Mouse (Mus musculus) G1E (cell line): ENCODE measurements around the gene Ank3.

Experiments used
- CTCF ChIP-seq: IDR thresholded peaks from 2 replicates; pipeline ENCODE4 v1.5.1; 2012; ENCODE audit warnings: low read depth, low read length, inconsistent platforms, mixed read lengths
- POLR2AphosphoS5 ChIP-seq: IDR thresholded peaks from 2 replicates; pipeline ENCODE4 v1.6.1; 2012; ENCODE audit warnings: low read depth, low read length, inconsistent platforms; ENCODE audit not compliant: insufficient replicate concordance
- TAL1 ChIP-seq: conservative IDR thresholded peaks from 2 replicates; pipeline ENCODE4 v1.6.1; 2012; ENCODE audit warnings: low read depth, low read length, inconsistent platforms, mixed read lengths

DNA sequence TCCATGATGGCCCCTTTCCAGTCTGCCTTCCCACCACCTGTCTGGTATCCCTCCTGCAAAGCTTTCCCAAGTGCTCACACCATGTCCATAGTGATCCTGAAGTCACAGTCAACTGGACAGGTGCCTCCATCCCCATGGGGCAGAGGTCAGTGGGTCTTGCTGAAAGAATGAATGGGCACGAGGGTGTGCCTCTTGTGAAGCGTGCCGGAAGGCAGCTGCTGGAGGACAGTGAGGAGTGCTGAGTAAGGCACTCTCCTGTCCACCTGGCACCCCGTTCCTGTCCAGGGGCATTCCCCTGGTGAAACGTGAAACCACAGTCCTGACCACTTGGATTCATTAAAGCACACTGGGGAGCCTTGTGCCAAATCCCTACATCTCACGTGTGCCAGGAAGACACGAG, 337.7 kb downstream of the Ank3 start:
- TF ChIP-seq CTCF: no peak
- no peak for TF ChIP-seq POLR2AphosphoS5
- TF ChIP-seq TAL1: no peak
